Mouse (Mus musculus): ENCODE measurements around the gene Odf3b.
A peak's percentile ranks its signal among the peaks of the same experiment; 100 is the strongest.

Odf3b gene

GRCm38 (mm10) chr15:89374801-89375534 lies 4.1 kb downstream of the Odf3b start:
- no peak for DNase-seq (ENCODE audit: low read depth, low spot score)

GRCm38 (mm10) chr15:89374340-89374739 lies 4.7 kb downstream of the Odf3b start:
- no peak for DNase-seq (ENCODE audit: low read depth, low spot score)

DNA sequence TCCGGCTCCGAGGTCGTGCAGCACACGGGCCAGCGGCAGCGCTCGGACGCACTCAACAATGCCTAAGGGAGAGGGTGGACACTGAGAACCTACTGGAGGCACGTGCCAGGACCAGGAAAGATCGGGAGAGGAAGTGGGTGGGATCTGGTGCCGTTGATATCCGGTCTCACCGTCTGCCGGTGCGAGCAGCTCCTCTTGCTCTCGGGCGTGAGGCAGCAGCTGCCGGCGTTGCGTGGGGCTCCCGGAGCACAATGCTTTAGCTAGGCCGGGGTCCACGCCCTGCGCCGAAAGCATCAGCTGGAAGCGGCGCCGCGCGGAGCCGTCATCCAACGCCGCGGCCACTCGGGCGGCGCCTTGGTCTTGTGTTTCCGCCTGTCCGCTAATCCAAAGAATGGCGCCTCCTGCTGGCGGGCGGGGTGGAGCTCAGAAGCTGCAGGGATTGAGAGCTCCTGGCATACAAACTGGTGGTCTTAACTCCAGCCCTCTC lies 5.3 kb downstream of the Odf3b start, which contains the start of gene Sco2:
Gene Sco2, minus strand, starts transcription at position 85 of the 487 bp plus-strand sequence.
- DNase-seq (ENCODE audit: low read depth, low spot score): peak; percentile 96

GRCm38 (mm10) chr15:89373027-89373761 lies 5.9 kb downstream of the Odf3b start:
- peak; percentile 95 for DNase-seq (ENCODE audit: low read depth, low spot score)

DNA sequence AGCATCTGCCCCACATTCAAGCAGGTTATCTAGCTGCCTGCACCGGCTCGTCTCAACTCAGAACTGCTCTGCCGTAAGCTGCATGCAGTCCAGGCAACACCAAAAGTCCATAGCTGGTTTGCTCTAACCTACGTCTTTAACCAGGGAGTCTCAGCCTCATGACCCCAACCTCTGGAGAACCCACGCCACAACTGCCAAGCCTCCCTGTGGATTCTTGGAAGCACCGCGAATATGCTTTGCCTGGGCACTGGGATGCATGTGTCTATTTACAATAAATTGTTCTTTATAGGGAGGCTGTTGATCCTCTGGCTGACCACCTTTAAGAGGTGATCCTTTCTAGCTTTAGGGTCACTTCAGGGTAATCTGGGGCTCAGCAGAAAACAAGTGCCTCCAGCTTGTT lies 6.5 kb downstream of the Odf3b start:
- DNase-seq (ENCODE audit: low read depth, low spot score): no peak

GRCm38 (mm10) chr15:89372068-89372467 lies 7.0 kb downstream of the Odf3b start:
- DNase-seq (ENCODE audit: low read depth, low spot score): no peak

GRCm38 (mm10) chr15:89365141-89365551 lies 13.9 kb downstream of the Odf3b start:
- no peak for DNase-seq (ENCODE audit: low read depth, low spot score)

DNA sequence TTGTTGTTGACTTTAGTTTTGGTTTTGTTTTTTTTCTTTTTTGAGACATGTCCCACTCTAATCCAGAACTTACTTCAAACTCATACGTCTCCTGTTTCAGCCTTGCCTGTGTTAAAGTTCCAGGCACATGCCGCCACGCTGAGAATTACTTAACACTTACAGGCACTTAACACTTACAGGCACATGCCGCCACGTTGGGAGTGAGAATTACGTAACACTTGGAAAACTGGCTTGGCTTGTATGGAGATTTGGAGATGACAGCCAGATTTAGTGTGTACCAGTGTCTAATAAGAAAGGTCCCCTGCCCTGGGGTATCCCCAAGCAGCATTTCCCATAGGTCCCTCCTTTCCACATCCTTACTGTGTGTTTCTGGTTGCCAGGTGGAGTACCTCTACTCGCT lies 16.0 kb downstream of the Odf3b start:
- no peak for DNase-seq (ENCODE audit: low read depth, low spot score)

GRCm38 (mm10) chr15:89358784-89359183 lies 20.3 kb downstream of the Odf3b start:
- no peak for DNase-seq (ENCODE audit: low read depth, low spot score)

- DNase-seq (ENCODE audit: low read depth, low spot score): peak; percentile 99
These were observed 22.7 kb downstream of the Odf3b start for GRCm38 (mm10) chr15:89356372-89356771.

- peak; percentile 98 for DNase-seq (ENCODE audit: low read depth, low spot score)
These were observed 23.6 kb downstream of the Odf3b start, which contains the start of the genes Lmf2 and Ncaph2 for GRCm38 (mm10) chr15:89355241-89356187. Gene Lmf2, minus strand, starts transcription at chr15:89355659. Gene Ncaph2, plus strand, starts transcription at chr15:89355719.

GRCm38 (mm10) chr15:89354455-89354854 lies 24.6 kb downstream of the Odf3b start:
- no peak for DNase-seq (ENCODE audit: low read depth, low spot score)

GRCm38 (mm10) chr15:89353837-89354236 lies 25.2 kb downstream of the Odf3b start:
- no peak for DNase-seq (ENCODE audit: low read depth, low spot score)

DNA sequence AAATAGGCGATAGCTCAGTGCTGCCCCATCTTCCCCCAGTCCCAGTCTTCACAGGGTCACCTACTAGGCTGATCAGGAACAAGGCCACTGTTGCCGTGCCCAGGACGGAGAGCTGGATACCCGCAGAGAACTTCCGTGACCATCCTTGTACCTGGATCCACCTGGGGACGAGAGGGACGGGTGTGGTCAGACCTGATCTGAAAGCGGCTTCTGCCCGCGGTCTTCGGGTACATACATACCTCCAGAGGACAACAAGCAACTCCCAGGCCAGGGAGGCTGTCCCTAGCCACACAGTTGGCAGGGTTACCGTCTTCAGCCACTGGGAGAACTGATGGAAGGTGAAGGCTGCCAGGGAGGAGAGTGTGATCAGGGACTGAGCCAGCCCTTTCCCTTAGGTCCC lies 26.3 kb downstream of the Odf3b start:
- DNase-seq (ENCODE audit: low read depth, low spot score): no peak

DNA sequence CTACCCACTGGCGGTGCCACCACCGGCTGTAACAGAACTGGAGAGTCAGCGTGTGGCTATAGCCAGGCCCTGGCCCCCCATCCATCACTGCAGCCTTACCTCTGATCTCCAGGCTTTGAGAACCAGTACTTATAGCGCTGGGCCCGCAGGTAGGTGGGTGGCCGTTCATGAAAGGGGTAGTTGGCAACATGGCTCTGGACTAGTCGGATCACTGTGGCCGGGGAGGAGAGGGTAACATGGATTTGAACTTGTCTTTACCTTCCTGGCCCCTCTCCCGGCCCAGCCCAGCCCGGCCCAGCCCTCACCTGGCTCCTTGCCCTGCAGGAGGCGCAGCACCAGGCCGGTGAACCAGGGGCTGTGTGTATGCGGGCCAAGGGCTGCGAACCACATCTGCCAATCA lies 27.0 kb downstream of the Odf3b start:
- DNase-seq (ENCODE audit: low read depth, low spot score): no peak

- DNase-seq (ENCODE audit: low read depth, low spot score): no peak
These were observed 27.8 kb downstream of the Odf3b start for GRCm38 (mm10) chr15:89351302-89351701.

DNA sequence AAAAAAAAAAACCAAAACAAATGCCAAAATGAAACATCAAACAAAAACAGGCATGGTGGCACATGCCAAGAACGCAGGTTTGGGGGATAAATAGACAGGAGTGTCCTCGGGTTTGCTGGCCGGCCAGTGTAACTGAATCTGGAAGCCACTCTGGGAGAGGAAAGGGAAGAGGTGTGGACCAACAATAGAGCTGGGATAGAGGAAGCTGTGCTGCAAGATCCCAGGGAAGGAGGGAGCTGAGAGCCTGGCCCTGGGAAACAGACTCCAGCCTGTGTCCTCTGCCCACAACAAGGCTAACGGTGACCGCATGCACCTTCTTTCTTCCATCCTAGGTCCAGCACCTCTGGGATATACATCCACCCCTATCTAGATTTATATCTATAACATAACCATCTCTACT lies 28.6 kb downstream of the Odf3b start:
- DNase-seq (ENCODE audit: low read depth, low spot score): no peak

GRCm38 (mm10) chr15:89343325-89343724 lies 35.8 kb downstream of the Odf3b start:
- no peak for DNase-seq (ENCODE audit: low read depth, low spot score)

DNA sequence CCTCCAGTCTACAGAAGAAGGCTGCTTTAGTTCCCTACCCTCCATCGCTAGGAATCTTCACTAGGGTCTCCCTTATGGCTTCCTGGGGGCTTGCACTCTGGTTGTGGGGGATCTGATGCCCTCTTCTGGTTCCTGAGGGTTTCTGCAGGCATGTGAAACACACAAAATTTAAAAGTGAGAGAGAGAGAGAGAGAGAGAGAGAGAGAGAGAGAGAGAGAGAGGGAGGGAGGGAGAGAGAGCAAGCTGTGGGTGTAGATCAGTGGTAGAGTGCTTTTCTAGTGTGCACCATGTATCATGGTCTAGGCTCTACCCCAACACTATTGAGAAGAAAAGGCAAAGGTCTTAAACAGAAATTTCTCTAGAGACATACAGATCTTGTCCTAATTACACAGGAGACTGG lies 37.4 kb downstream of the Odf3b start:
- DNase-seq (ENCODE audit: low read depth, low spot score): no peak

DNA sequence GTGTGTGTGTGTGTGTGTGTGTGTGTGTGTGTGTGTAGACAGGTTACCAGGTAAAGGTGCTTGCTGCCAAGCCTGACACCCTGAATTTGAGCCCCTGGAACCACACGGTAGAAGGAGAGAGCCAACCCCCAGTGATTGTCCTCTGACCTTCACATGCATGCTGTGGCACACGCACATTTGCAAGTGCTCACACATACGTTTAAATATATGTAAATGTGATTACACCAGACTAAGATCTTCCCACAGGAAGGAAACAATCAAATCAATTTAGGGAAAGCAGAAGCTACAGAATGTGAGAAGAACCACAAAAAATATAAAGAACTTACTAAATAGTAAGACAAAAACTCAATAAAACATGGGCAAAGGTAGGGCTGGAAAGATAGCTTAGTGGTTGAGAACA lies 38.9 kb downstream of the Odf3b start:
- no peak for DNase-seq (ENCODE audit: low read depth, low spot score)

DNA sequence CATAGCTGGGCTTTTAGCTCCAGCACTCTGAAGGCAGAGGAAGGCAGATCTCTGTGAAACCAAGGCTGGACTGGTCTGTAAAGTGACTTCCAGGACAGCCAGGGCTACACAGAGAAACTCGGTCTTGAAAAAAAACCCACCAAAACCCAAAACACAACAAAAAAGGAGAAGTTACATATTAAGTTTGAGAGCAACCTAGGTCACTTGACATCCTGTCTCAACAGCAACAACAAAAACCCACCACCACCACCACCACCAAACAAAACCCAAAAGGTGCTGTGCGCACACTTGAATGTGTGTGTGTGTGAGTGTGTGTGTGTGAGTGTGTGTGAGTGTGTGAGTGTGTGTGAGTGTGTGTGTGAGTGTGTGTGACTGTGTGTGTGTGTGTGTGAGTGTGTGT lies 39.4 kb downstream of the Odf3b start:
- DNase-seq (ENCODE audit: low read depth, low spot score): no peak

DNA sequence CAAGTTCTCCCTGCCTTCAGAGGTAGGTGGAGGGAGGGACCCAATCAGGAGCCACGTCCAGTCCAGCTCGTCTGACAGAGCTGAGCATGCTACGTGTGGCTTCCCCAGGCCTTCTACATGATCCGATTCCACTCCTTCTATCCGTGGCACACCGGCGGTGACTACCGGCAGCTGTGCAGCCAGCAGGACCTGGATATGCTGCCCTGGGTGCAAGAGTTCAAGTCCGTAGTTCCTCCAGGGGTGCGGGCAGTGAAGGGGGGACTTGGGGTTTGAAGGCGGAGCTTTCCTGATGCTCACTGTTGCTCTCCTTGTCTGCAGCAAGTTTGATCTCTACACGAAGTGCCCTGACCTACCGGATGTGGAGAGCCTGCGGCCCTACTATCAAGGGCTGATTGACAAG lies 42.7 kb downstream of the Odf3b start:
- DNase-seq (ENCODE audit: low read depth, low spot score): peak; percentile 42

Data from ZHBTc4 (cell line).